Mouse (Mus musculus) embryonic stem cell, embryonic (primary cell): Measurements from ENCODE around the gene Acr.

Source experiments
- CTCF ChIA-PET, 4 experiments: fragments of 300-600 bp in 2 of 4; fragments of 350-600 bp in 2 of 4; sonication (Branson Sonifier 250); formaldehyde crosslinking; loops; one replicate each; lab custom pipeline; 2022; ENCODE audit warnings: inconsistent platforms in 2 of 4; lab: Charles Lee
- POLR2A ChIA-PET, 4 experiments: fragments of 300-600 bp in 2 of 4; fragments of 350-600 bp in 2 of 4; sonication (Branson Sonifier 250); formaldehyde crosslinking; loops; one replicate each; lab custom pipeline; 2022; ENCODE audit warnings: antibody characterized with exemption in 4 of 4, inconsistent platforms in 1 of 4; lab: Charles Lee

The Acr gene

GRCm38 (mm10) chr15:89568114-89568513 lies at the start of gene Acr:
Acr (plus strand) TSS chr15:89568326.
- ChIA-PET POLR2A (interaction anchor here in 1 of 4 experiments (0.6 kb wide), 1 partner anchor 12 kb away, joined by 3 read pairs; no protein-coding TSS in a partner anchor), CTCF (interaction anchor here in 1 of 4 experiments (0.6 kb wide), 1 partner anchor 542 kb away, joined by 3 read pairs; no protein-coding TSS in a partner anchor)

DNA sequence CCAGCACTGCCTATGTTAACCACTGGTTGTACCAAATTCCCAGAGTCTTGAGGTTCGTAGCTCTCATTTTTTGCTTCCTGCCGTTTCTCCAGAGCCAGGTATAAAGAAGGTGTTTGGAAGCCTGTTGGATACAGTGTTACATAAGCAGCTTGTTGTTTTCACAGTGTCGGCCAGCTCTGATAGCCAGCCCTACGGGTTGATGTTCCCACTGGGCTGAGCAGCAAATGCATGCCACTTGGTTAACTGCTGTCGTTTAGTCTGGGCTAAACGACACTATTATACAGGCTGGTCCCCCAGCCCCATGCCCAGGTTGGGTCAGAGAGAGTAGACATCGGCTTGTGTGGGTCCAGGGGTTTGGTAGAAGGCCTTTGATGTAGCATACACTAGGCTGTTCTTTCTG lies 46.2 kb upstream of the Acr start:
- ChIA-PET CTCF (interaction anchor here in 1 of 4 experiments (1.2 kb wide), 1 partner anchor 9 kb away, joined by 7 read pairs; no protein-coding TSS in a partner anchor), POLR2A (interaction anchor here in 1 of 4 experiments (1.1 kb wide), 1 partner anchor 16 kb away, joined by 4 read pairs; no protein-coding TSS in a partner anchor)

- POLR2A ChIA-PET = interaction anchor here in 2 of 4 experiments (0.7 to 1.2 kb wide), 2 partner anchors 21 to 47 kb away, joined by 3 read pairs; no protein-coding TSS in a partner anchor
Measured at GRCm38 (mm10) chr15:89522566-89523282, 45.4 kb upstream of the Acr start.

DNA sequence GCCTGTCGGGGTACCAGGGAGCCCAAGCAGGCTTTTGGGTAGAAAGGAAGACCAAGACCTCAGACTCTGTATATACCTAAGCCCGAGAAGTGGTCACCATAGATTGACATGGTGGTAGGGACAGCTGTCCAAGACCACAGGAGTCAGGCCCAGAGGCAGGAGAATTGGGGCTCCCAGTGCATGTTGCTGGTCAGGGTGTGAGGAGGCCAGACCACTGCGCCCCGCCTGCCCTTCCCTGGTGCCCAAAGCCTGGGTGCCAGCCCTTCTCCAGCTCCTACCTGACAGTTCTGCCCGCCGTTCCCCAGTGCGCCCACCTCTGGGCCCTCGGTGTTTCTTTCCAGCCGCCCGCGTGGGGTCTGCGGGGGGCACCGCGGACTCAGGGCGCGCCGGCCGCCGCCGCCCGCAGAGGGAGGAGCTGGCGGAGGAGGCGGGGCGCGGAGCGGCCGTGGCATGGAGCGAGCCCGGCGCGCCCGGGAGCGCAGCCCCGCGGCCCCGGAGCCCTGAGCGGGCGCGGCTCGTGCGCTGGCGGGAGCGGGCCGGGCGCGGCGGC lies 44.8 kb upstream of the Acr start:
- POLR2A ChIA-PET = interaction anchor here in 2 of 4 experiments (0.7 to 1.2 kb wide), 2 partner anchors 21 to 47 kb away, joined by 3 read pairs; no protein-coding TSS in a partner anchor

More at GRCm38 (mm10) chr15:89522566-89523282, 45.4 kb upstream of the Acr start:
- CTCF ChIA-PET = no interaction called here

DNA sequence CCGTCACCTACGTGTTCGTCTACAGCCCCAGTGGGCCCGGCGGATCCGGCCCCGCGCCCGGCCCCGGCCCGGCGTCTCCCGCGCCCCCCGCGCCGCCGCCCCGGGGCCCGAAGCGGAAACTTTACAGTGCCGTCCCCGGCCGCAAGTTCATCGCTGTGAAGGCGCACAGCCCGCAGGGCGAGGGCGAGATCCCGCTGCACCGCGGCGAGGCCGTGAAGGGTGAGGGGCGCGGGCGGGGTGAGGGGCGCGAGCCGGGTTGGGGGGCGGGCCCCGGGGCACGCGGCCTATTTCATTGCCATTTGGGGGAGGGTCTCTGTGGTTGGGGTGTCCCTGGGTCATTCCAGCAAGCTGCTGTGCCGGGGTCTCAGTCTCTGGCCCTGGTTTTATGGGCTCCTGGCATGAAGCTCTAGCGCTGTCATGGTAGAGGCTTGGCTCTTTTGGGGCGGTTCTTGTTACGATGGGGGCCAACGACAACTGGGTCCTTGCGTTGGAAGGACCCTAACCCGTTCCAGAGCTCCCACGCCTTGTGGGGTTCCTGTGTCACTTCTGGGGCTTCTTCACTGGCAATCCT lies 44.0 kb upstream of the Acr start:
- POLR2A ChIA-PET = interaction anchor here in 2 of 4 experiments (0.7 to 1.2 kb wide), 2 partner anchors 48 to 168 kb away, joined by 3 read pairs; partner anchors contain the start of genes Lmf2 (in 1 of the 2) and Ncaph2 (in 1 of the 2)
- CTCF ChIA-PET = interaction anchor here in 1 of 4 experiments (0.5 kb wide), 1 partner anchor 30 kb away, joined by 23 read pairs; no protein-coding TSS in a partner anchor

More for the DNA sequence above, 44.8 kb upstream of the Acr start:
- CTCF ChIA-PET = no interaction called here

- CTCF ChIA-PET = interaction anchor here in 1 of 4 experiments (0.5 kb wide), 1 partner anchor 31 kb away, joined by 23 read pairs; no protein-coding TSS in a partner anchor
Measured at GRCm38 (mm10) chr15:89524611-89525415, 43.3 kb upstream of the Acr start.

GRCm38 (mm10) chr15:89525464-89525863 lies 42.7 kb upstream of the Acr start:
- CTCF ChIA-PET = no interaction called here
- POLR2A ChIA-PET = no interaction called here

More at GRCm38 (mm10) chr15:89524611-89525415, 43.3 kb upstream of the Acr start:
- POLR2A ChIA-PET = interaction anchor here in 2 of 4 experiments (0.6 to 0.7 kb wide), 2 partner anchors 169 to 198 kb away, joined by 3 to 4 read pairs; partner anchors contain the start of genes Lmf2 (in 1 of the 2) and Ncaph2 (in 1 of the 2)

DNA sequence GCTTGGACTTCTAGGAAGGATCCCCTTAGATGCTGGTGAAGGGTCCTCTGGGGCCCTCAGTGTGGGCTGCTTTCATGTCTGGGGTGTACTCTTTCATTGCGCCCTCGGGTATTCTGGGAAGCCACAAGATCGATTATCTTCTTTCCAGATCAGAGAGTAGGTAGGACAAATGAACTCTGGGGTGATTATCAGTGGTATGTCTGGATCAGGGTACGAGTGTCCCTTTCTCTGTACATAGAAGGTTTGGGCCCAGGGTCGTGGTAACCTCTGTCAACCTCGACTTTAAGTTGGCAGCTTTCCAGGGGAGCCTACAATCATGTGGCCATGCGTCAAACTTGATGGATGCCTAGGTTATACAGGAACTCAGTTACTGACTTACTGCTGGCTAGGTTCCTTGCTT lies 42.2 kb upstream of the Acr start:
- ChIA-PET CTCF (no interaction called here), POLR2A (no interaction called here)

- ChIA-PET POLR2A (interaction anchor here in 1 of 4 experiments (1.1 kb wide), 1 partner anchor 26 kb away, joined by 6 read pairs; no protein-coding TSS in a partner anchor), CTCF (interaction anchor here in 1 of 4 experiments (1.0 kb wide), 1 partner anchor 9 kb away, joined by 3 read pairs; no protein-coding TSS in a partner anchor)
Measured at GRCm38 (mm10) chr15:89526776-89527325, 41.3 kb upstream of the Acr start.

- CTCF ChIA-PET = interaction anchor here in 1 of 4 experiments (1.0 kb wide), 2 partner anchors 8 to 153 kb away, joined by 3 read pairs; partner anchors contain the start of gene Sco2
- POLR2A ChIA-PET = interaction anchor here in 2 of 4 experiments (1.1 to 1.2 kb wide), 2 partner anchors 27 to 51 kb away, joined by 3 to 6 read pairs; no protein-coding TSS in a partner anchor
Measured at GRCm38 (mm10) chr15:89527466-89527865, 40.7 kb upstream of the Acr start.

DNA sequence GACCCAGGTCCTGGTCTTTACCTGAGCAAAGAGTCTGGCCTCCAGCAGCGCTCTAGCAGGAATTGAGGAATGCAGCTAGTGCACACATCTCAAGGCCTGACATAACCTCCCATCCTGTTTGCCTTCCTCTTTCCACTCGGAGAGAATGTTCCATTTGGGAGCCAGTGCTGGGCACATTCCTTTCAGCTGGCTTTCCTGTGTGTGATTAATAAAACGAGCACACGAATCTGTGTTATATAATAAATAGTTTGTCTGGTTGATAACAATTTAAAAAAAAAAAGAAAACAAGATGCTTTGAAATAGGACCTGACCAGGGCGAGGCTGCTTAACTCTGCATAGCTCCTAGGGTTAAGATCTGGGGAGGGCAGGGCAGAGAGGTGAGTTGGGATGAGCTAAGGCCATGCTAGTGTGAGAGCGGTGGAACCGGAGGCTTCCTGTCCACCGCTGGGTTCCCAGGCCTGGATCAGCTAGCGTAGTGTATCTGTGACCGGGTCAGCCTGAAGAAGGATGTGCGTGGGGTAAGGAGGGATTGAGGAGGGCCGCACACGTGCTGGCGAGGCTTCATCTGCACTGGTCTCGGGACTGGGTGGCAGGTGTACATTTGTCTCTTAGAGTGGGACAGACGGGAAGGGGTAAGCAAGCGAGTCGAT lies 39.8 kb upstream of the Acr start:
- CTCF ChIA-PET = interaction anchor here in 1 of 4 experiments (1.0 to 1.2 kb wide), 4 partner anchors 8 to 155 kb away, joined by 3 to 4 read pairs (median 3); partner anchors contain the start of gene Sco2
- POLR2A ChIA-PET = interaction anchor here in 2 of 4 experiments (0.9 to 1.2 kb wide), 3 partner anchors 27 to 78 kb away, joined by 3 to 6 read pairs (median 3); no protein-coding TSS in a partner anchor

DNA sequence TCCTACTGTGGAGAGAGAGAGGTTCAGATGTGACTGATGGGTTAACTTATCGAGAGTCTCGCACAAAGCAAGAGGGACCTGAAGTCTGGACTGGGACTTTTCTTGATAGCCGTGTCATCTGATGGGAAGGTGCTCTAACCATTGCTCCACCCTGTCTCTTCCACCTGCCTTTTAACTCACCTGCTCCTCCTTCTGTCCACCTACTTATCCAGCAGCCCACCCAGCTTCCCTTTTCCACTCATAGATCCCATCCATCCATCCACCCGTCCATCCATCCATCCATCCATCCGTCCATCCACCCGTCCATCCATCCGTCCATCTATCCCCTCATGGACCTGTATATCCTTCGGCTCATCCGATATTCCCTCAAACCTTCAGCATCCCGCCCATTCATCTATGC lies 39.2 kb upstream of the Acr start:
- ChIA-PET POLR2A (no interaction called here), CTCF (interaction anchor here in 2 of 4 experiments (1.0 to 1.2 kb wide), 3 partner anchors 100 to 155 kb away, joined by 3 to 4 read pairs (median 3); partner anchors contain the start of gene Sco2 (in 1 of the 2))

GRCm38 (mm10) chr15:89530336-89530735 lies 37.8 kb upstream of the Acr start:
- ChIA-PET POLR2A (interaction anchor here in 1 of 4 experiments (1.1 to 1.7 kb wide), 2 partner anchors 18 to 53 kb away, joined by 3 to 6 read pairs; partner anchors contain the start of gene Arsa), CTCF (interaction anchor here (0.6 to 2.3 kb wide), 40 partner anchors 9 to 701 kb away, joined by 3 to 23 read pairs (median 4); partner anchors contain the start of gene Sco2 (in 1 of the 4))

DNA sequence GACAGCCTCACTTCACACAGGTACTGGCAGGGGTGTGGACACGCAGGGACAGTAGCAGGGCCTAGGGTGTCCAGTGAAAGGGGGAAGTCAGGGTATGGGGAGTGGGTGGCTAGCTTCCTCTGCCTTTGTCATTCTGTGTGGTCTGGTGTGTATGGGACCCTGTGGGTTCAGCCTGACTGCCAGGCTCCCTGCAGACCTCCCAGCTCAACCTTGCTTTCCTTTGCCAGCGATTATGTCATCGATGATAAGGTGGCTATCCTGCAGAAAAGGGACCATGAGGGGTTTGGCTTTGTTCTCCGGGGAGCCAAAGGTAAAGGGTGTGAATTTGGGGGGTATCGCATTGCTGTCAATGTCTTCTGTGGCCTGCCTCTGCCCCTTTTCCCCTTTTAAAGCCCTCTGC lies 36.7 kb upstream of the Acr start:
- ChIA-PET POLR2A (interaction anchor here in 2 of 4 experiments (0.6 to 1.7 kb wide), 4 partner anchors 16 to 623 kb away, joined by 3 to 6 read pairs (median 4); partner anchors contain the start of gene Arsa (in 1 of the 2)), CTCF (interaction anchor here in 3 of 4 experiments (0.9 to 2.3 kb wide), 13 partner anchors 9 to 242 kb away, joined by 3 to 23 read pairs (median 5); partner anchors contain the start of gene Sco2 (in 1 of the 3))

DNA sequence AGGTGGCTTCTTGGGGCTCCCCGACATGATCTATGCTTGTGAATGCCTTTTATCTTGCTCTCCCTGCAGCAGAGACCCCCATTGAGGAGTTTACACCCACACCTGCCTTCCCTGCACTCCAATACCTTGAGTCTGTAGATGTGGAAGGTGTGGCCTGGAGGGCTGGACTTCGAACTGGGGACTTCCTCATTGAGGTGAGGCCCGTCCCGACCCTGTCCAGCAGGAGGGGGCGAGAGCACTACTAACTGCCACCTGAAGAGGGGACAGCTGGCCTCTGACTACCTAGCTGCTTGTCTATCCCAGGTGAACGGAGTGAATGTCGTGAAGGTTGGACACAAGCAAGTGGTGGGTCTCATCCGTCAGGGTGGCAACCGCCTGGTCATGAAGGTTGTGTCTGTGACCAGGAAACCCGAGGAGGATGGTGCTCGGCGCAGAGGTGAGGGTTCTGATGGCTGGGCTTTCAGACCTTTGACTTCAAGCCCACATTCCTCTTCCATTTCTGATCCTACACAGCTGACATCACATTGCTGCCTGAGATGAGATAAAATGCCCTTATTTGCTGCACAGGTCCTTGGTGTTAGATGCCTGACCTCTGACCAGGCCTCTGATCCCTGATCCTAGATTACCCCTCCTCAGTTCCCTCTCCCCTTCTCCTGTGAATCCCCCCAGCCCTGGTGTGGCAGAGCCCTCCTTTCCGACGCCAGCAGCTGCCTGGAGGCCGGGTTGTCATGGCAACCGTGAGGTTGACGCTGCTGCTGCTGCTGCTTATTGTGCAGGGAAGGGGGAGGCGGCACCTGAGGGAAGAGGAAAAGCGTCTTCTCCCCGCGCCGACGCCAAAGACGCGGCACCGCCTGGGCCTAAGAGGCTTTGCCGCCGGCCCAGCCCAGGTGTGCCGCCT lies 35.9 kb upstream of the Acr start:
- ChIA-PET POLR2A (interaction anchor here in 1 of 4 experiments (0.6 to 0.8 kb wide), 2 partner anchors 29 to 104 kb away, joined by 3 read pairs; no protein-coding TSS in a partner anchor), CTCF (no interaction called here)
